Mouse (Mus musculus) megakaryocyte progenitor cell, adult 5-6 weeks (primary cell): Measurements from ENCODE around the gene Ddx55. TPM values are rescaled to one million over a fixed set of nuclear protein-coding genes. Genes with fewer than 3 reads are reported as not detected.

ENCODE experiments used
- ATAC-seq: replicated peaks from 2 replicates; pipeline ENCODE4 v1.8.0; 2016; ENCODE audit warnings: mild to moderate bottlenecking, moderate TSS enrichment, inconsistent platforms; ENCODE audit not compliant: poor library complexity
- total RNA-seq, 2 experiments: library from RNA; stranded (forward) in 1 of 2; stranded (reverse) in 1 of 2; fragments of 157-497, 149-512 nt in 1 of 2; fragments of 200-1000 nt in 1 of 2; gene quantifications; 2 replicates each; pipeline versions ENCODE4 v1.2.3 to v1.2.4; 2015 to 2017

Ddx55 gene
- total RNA-seq (2015) (13.7 and 15.3 TPM in 2 replicates), total RNA-seq (2017) (15.2 and 15.7 TPM in 2 replicates)

- ATAC-seq: peak; percentile 97
Measured at GRCm38 (mm10) chr5:124552558-124553307, at the start of gene Ddx55. Gene Ddx55, plus strand, starts transcription at chr5:124552864.

GRCm38 (mm10) chr5:124503742-124504141 lies 48.9 kb upstream of the Ddx55 start:
- ATAC-seq: no peak

GRCm38 (mm10) chr5:124505235-124505634 lies 47.4 kb upstream of the Ddx55 start:
- no peak for ATAC-seq

- ATAC-seq: peak; percentile 93
Measured at GRCm38 (mm10) chr5:124506731-124507359, 45.8 kb upstream of the Ddx55 start.

- ATAC-seq: no peak
Measured at GRCm38 (mm10) chr5:124509200-124509599, 43.5 kb upstream of the Ddx55 start.

GRCm38 (mm10) chr5:124509742-124510237 lies 42.9 kb upstream of the Ddx55 start:
- no peak for ATAC-seq

DNA sequence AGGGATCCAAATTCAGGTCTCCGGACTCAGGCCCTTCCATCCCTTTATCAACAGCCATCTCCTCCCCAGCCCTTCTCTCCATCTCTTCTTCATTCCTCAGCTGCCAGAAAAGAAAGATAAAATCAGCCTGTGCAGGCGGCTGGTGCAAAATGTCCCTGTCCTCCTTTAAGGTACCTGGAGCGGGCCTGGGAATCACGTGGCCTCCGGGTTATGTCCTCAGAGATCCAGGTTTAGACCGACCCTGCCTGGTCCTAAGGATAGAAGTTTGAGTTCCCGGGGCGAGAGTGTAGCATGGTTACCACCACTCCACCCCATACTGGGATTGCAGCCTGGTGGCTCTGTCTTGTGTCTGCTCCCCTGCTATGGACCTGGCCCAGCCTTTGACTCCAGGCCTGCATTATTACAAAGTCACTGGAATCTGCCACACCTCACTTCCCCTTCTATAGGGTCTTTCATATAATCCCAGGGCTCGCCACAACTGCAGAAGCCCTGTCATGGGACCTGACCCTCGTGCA lies 42.1 kb upstream of the Ddx55 start:
- no peak for ATAC-seq

GRCm38 (mm10) chr5:124515789-124516188 lies 36.9 kb upstream of the Ddx55 start:
- ATAC-seq: no peak; the same call in 1 of the 2 replicates

DNA sequence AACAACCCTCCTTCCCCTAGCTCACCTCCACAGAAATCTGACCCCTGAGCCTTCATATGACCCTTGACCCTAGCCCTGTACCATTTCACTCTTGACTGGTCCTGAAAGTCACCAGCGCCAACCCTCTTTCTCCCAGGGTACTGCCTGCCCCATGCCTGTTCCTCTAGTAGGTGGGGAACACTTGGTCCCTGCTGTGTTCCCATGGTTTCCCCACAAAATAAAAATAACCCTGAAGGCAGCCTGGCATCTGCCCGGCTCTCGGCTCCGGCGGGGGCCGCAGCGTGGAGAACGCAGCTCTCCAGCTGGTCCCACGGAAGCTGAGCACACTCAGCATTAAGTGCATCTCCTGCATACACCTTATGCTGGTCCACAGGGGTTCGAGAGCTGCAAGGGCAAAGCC lies 34.0 kb upstream of the Ddx55 start:
- ATAC-seq: no peak

DNA sequence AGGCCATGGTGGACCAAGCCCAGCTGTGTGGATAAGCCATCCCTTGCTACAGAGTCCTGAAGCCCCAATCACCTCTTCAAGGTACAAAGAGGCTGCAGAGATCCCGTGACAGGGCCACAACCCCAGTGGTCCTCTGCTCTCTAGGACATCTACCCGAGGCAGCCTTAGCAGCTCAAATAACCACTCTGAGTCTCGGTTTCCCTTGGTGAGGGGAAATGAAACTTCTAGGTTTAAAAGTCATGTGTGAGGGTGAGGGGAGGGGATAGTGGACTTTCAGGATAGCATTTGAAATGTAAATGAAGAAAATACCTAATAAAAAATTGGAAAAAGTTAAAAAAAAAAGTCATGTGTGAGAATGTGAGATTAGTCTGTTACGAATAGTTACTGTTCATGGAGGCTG lies 31.1 kb upstream of the Ddx55 start:
- peak; percentile 44; the same call in 1 of the 2 replicates for ATAC-seq

DNA sequence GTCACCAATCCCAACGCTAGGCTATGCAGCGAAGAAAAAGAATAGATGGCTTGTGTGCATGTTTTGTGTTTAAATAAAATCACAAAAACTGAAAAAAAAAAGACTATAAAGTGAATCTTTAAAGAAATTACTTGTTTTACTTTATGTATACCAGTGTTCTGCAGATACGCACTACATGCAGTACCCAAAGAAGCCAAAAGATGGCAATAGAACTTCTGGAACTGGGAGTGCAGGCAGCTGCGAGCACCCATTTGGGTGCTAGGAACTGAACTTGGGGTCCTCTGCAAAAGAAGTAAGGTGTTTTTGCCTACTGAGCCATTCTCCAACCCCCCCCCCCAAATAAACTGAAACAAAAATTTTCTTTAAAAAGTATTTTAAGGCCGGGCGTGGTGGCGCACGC lies 29.6 kb upstream of the Ddx55 start:
- peak; percentile 52; the same call in 1 of the 2 replicates for ATAC-seq

- peak; percentile 44 for ATAC-seq
Measured at GRCm38 (mm10) chr5:124524943-124525342, 27.7 kb upstream of the Ddx55 start.

GRCm38 (mm10) chr5:124528351-124528750 lies 24.3 kb upstream of the Ddx55 start:
- ATAC-seq: no peak

DNA sequence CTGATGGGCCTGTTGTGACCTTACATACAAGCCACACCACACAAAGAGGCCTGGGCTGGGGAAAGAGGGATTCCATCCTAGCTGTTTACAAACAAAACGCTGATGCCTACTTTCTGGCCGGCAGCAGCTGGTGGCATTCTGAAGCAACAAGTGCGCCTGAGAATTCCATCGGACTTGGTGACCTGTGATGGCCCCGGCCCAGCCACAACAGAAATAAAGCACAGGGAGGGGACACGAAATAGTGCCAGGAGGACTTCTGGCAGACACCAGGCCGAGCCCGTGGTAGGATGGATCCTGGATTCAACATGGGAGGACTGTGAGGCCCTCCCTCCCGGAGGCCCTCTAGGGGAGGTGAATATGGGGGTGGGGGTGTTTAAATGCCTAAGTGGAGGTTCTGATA lies 23.9 kb upstream of the Ddx55 start:
- no peak for ATAC-seq

DNA sequence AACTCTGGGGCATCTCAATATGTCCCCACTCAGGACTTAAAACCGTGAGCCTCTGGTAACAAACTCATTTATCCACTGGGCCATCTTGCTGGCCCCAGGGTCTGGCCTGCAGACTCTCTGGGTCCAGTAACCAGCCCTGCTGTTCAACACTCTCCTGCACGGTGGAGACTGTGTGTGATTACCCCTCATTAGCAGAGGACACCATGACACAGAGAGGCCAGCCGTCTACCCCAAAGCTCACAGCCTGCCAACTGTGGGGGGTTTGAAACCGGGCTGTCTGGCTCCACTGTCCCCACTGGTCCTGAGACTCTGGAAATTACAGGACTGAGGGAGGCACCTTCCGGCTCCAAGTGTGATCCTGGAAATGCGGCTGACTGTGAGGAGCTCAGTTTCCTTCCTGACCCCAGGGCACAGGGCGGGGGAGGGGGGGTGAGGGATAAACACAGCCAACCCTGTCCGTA lies 23.4 kb upstream of the Ddx55 start:
- no peak for ATAC-seq

DNA sequence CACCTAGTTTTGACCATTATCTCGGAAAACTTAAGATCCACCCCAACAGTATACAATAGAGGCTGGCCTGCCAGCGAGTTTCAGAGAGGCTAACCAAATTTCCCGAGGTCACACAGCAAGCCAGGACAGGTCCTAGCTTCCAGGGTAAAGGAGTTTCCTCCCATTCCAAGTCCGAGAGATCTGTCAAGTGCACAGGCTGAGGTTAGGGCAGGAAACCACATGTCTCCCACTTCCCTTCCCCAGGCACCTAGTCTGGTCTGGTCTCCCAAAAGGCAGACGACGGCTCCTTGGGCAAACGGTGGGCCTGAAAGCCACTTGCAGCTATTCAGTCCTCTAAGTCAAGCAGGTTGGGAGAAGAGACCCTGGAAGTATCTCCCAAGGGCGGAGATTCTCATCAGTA lies 23.0 kb upstream of the Ddx55 start:
- ATAC-seq: peak; percentile 59

- ATAC-seq: peak; percentile 54
Measured at GRCm38 (mm10) chr5:124530655-124531582, 21.7 kb upstream of the Ddx55 start, which contains the start of gene Rilpl1. Gene Rilpl1, minus strand, starts transcription at chr5:124531391.

- ATAC-seq: no peak
Measured at GRCm38 (mm10) chr5:124531583-124531930, 21.1 kb upstream of the Ddx55 start.

DNA sequence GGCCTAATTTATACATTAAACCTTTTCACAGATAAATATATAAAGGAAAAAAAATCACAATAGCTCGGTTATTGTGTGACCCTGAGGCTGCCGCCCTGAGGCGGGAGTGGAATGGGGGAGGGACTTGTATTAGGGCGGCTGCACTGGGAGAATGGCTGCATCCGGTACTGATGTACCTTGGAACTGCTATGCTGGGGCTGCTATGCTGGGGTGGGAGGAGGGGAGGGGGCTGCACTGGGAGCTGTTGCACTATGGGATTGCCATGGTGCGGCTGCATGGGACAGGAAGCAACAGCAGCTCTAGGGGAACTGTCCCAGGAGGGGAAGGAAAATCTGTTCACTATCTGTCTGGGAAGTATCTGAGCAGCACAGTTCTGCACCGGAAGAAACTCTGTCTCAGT lies 20.2 kb upstream of the Ddx55 start:
- no peak for ATAC-seq

DNA sequence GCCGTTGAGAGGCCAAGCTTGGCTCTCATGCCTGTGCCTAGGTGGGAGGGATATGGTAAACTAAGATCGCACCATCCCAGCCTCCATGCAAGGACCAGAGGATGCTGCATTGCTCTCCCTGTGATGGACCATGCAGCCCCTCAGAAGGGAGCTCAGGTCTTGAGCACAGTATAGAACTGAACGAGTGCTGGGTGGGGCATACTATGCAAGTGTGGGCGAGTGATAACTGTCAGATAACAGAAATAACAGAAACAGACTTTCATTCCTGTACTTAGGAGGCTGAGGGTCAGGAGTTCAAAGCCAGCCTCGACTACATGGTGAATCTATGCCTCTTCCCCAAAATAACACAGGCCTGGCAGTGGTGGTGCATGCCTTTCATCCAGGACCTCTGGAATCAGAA lies 17.6 kb upstream of the Ddx55 start:
- ATAC-seq: no peak

- ATAC-seq: 0 out of 2 replicates have a peak, but pooled peaks have one; percentile 5
Measured at GRCm38 (mm10) chr5:124536776-124537175, 15.9 kb upstream of the Ddx55 start.
